Mouse (Mus musculus) embryonic facial prominence, embryonic 11.5 days (tissue): ENCODE data around the gene Ppil1. TPM values are rescaled to one million over a fixed set of nuclear protein-coding genes. Genes with fewer than 3 reads are reported as not detected.

Experiments
- ATAC-seq: fragments of 200-750 bp; cut with Nextera tagmentation; replicated peaks from 2 replicates; pipeline ENCODE4 v1.8.0; 2017; ENCODE audit warnings: low read depth; ENCODE audit not compliant: insufficient number of reproducible peaks, low FRiP score, low TSS enrichment
- DNase-seq: peaks from one replicate; pipeline ENCODE4 v3.0.0-alpha.2; 2015; ENCODE audit warnings: low spot score
- H3K27ac ChIP-seq: fragments of 300-500 bp; sonication (generic); replicated peaks from 2 replicates; pipeline ENCODE4 v1.5.1; 2014; ENCODE audit warnings: mild to moderate bottlenecking, low read depth, low read length, control low read depth
- H3K27me3 ChIP-seq: fragments of 300-500 bp; sonication (generic); 2 replicates; pipeline ENCODE4 v1.6.1; 2014; ENCODE audit warnings: mild to moderate bottlenecking, low read length, moderate library complexity, mixed read lengths; ENCODE audit not compliant: control insufficient read depth, insufficient read depth
- H3K36me3 ChIP-seq: fragments of 300-500 bp; sonication (generic); replicated peaks from 2 replicates; pipeline ENCODE4 v1.6.1; 2014; ENCODE audit warnings: low read depth, mild to moderate bottlenecking, low read length, moderate library complexity, mixed read lengths; ENCODE audit not compliant: control insufficient read depth, insufficient read depth
- H3K4me1 ChIP-seq: fragments of 300-500 bp; sonication (generic); 2 replicates; pipeline ENCODE4 v1.6.1; 2014; ENCODE audit warnings: low read length, mixed read lengths; ENCODE audit not compliant: control insufficient read depth, insufficient read depth
- H3K4me2 ChIP-seq: fragments of 300-500 bp; sonication (generic); 2 replicates; pipeline ENCODE4 v1.6.1; 2014; ENCODE audit warnings: low read depth, mild to moderate bottlenecking, control low read depth, low read length, moderate library complexity
- H3K4me3 ChIP-seq: fragments of 300-500 bp; sonication (generic); 2 replicates; pipeline ENCODE4 v1.5.1; 2014; ENCODE audit warnings: low read depth, low read length, control low read depth
- H3K9ac ChIP-seq: fragments of 300-500 bp; sonication (generic); replicated peaks from 2 replicates; pipeline ENCODE4 v1.6.1; 2014; ENCODE audit warnings: mild to moderate bottlenecking, control low read depth, low read length
- H3K9me3 ChIP-seq: fragments of 300-500 bp; sonication (generic); replicated peaks from 2 replicates; pipeline ENCODE4 v1.6.1; 2016; ENCODE audit warnings: mild to moderate bottlenecking, low read length, inconsistent platforms, mixed read lengths; ENCODE audit not compliant: control insufficient read depth
- WGBS: fragments of 180-500 bp; shearing (Covaris S2); extraction: QIAGEN DNeasy Blood & Tissue Kit; methylation state at CpG from one replicate; pipeline ENCODE4 v1.1.7; 2014; 5-methylcytosine and 5-hydroxymethylcytosine counted together
- polyA plus RNA-seq: library from polyadenylated mRNA; unstranded; fragments of >200 nt; fragmentation: Nextera tagmentation; extraction: Ambion mirVana; gene quantifications from 2 replicates; pipeline ENCODE4 v1.2.1, GENCODE M21; 2014

The Ppil1 gene
- polyA plus RNA-seq, 1 experiment from 2014 or later, result 177 TPM

- 42% methylated on average over 10 of the region's 10 CpGs for WGBS
- Histone ChIP-seq H3K9me3 (no peaks in the 10 kb centered on the region), H3K4me1 (no peaks in the 10 kb centered on the region; the same call in 1 of the 2 replicates), H3K9ac (no peak overlapping the region), H3K27me3 (no peaks in the 10 kb centered on the region), H3K4me2 (no peak overlapping the region), H3K36me3 (peaks cover 4% of the 10 kb centered on the region; the same call in 1 of the 2 replicates), H3K27ac (no peak overlapping the region), H3K4me3 (no peak overlapping the region)
- ATAC-seq (no peak), DNase-seq (no peak)
These were observed 33.3 kb upstream of the Ppil1 start for GRCm38 (mm10) chr17:29297321-29297720.

- DNase-seq, result no peak
- no peak overlapping the region for H3K4me2 ChIP-seq
- H3K27me3 ChIP-seq, result no peaks in the 10 kb centered on the region
- no peaks in the 10 kb centered on the region for H3K9me3 ChIP-seq
- no peak overlapping the region for H3K4me3 ChIP-seq
- no peak overlapping the region for H3K27ac ChIP-seq
- WGBS, result 65% methylated on average over 5 of the region's 5 CpGs
- H3K9ac ChIP-seq, result no peak overlapping the region
- no peak for ATAC-seq
- peaks cover 4% of the 10 kb centered on the region; the same call in 1 of the 2 replicates for H3K36me3 ChIP-seq
- H3K4me1 ChIP-seq, result no peaks in the 10 kb centered on the region; the same call in 1 of the 2 replicates
These were observed 31.8 kb upstream of the Ppil1 start for GRCm38 (mm10) chr17:29295835-29296234.

DNA sequence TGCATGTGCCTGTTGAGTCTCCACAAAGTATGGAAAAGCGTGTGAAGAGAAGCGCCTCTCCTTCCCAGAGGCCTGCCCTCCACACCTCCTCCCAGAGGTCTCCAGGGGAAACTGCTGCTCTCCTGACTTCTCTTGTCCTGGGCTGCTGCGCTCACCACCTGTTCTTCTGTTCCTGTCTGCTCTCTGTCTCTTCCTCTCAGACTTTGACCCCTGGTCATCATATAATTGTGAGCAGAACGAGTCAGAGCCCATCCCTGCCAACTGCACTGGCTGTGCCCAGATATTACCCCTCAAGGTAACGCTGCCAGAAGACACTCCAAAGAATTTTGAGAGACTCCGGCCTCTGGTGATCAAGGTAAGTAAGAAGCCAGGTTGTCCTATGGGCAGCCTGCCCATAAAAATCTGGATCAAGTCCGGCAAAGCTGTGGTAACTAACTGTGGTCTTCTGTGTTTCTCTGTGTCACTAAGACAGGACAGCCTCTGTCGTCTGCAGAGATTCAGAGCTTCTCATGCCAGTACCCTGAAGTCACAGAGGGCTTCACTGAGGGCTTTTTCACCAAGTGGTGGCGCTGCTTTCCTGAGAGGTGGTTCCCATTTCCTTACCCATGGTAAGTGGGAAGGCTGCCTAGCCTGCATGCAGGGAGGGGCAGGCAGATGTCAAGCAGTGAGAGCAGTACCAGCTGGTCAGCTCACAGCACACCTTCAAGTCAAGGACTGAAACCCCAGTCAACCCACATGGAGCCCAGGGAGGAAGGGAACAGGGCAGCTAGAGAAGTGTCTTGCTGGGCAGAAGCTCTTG lies 30.0 kb upstream of the Ppil1 start:
- Histone ChIP-seq H3K4me2 (no peak overlapping the region), H3K27me3 (no peaks in the 10 kb centered on the region), H3K9ac (no peak overlapping the region), H3K27ac (no peak overlapping the region), H3K4me3 (no peak overlapping the region), H3K4me1 (no peaks in the 10 kb centered on the region; the same call in 1 of the 2 replicates), H3K9me3 (no peaks in the 10 kb centered on the region), H3K36me3 (no peaks in the 10 kb centered on the region; the same call in 1 of the 2 replicates)
- DNase-seq (no peak), ATAC-seq (no peak)
- WGBS, result 74% methylated on average over 9 of the region's 9 CpGs

DNA sequence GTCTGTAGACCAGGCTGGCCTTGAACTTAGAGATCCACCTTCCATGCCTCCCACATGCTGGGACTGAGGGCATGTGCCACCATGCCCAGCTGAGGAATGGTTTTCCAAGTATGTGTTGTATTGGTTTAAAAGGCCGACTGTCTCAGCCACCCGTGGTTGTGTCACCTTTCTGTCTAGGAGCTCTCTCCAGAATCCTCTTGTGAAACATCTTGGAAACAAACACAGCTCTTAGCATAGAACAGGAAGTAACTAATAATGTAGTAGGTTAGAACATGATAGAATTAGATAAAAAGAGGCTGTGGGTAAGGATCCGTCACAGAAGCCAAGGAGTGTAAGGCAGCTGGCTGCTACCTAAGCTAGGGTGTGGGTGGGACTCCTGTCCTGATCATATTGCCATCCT lies 29.0 kb upstream of the Ppil1 start:
- DNase-seq (no peak), ATAC-seq (no peak)
- Histone ChIP-seq H3K4me1 (no peaks in the 10 kb centered on the region; the same call in 1 of the 2 replicates), H3K27ac (no peak overlapping the region), H3K36me3 (no peaks in the 10 kb centered on the region; the same call in 1 of the 2 replicates), H3K9ac (no peak overlapping the region), H3K4me3 (no peak overlapping the region), H3K4me2 (no peak overlapping the region), H3K9me3 (no peaks in the 10 kb centered on the region), H3K27me3 (no peaks in the 10 kb centered on the region)
- 87% methylated on average over 3 of the region's 3 CpGs for WGBS

- no peaks in the 10 kb centered on the region; the same call in 1 of the 2 replicates for H3K36me3 ChIP-seq
- ATAC-seq (no peak), DNase-seq (no peak)
- H3K9ac ChIP-seq, result no peak overlapping the region
- no peaks in the 10 kb centered on the region for H3K27me3 ChIP-seq
- no peak overlapping the region for H3K4me3 ChIP-seq
- no peaks in the 10 kb centered on the region for H3K4me1 ChIP-seq
- no peaks in the 10 kb centered on the region for H3K9me3 ChIP-seq
- no peak overlapping the region for H3K27ac ChIP-seq
- H3K4me2 ChIP-seq, result no peak overlapping the region
- WGBS, result 85% methylated on average over 7 of the region's 7 CpGs
These were observed 27.8 kb upstream of the Ppil1 start for GRCm38 (mm10) chr17:29291793-29292192.

GRCm38 (mm10) chr17:29282216-29282952 lies 18.4 kb upstream of the Ppil1 start:
- Histone ChIP-seq H3K27me3 (no peaks in the 10 kb centered on the region), H3K4me1 (no peaks in the 10 kb centered on the region), H3K4me2 (no peak overlapping the region), H3K36me3 (no peaks in the 10 kb centered on the region; the same call in 1 of the 2 replicates), H3K9me3 (no peaks in the 10 kb centered on the region), H3K4me3 (no peak overlapping the region), H3K27ac (no peak overlapping the region), H3K9ac (no peak overlapping the region)
- ATAC-seq (no peak), DNase-seq (no peak)
- 77% methylated on average over 21 of the region's 21 CpGs for WGBS

DNA sequence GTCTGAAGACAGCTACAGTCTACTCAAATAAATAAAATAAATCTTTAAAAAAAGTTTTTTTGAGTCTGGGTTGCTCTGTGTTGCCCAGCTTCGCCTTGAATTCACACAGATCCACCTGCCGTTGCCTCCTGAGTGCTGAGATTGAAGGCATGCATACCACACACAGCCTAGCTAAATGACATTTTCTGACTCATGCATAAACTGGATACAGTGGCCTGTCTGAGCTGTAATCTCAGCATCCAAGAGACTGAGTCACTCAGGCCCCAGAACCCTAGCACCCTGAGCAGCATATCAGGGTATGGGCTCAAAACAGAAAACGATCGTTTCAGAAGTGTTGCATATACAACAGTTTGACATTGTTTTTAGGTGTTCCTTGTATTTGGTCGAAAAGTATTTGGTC lies 17.6 kb upstream of the Ppil1 start:
- ATAC-seq, result no peak
- Histone ChIP-seq H3K27me3 (no peaks in the 10 kb centered on the region), H3K4me3 (no peak overlapping the region), H3K4me1 (no peaks in the 10 kb centered on the region), H3K27ac (no peak overlapping the region), H3K9me3 (no peaks in the 10 kb centered on the region), H3K9ac (no peak overlapping the region), H3K36me3 (no peaks in the 10 kb centered on the region; the same call in 1 of the 2 replicates), H3K4me2 (no peak overlapping the region)
- DNase-seq, result no peak
- WGBS, result 91% methylated on average over 5 of the region's 5 CpGs

- WGBS, result 89% methylated on average over 5 of the region's 5 CpGs
These were observed 16.4 kb upstream of the Ppil1 start for GRCm38 (mm10) chr17:29280422-29280821.

More at GRCm38 (mm10) chr17:29280422-29280821, 16.4 kb upstream of the Ppil1 start:
- no peaks in the 10 kb centered on the region for H3K36me3 ChIP-seq
- no peak overlapping the region for H3K4me3 ChIP-seq
- no peaks in the 10 kb centered on the region for H3K4me1 ChIP-seq
- no peak for DNase-seq
- no peaks in the 10 kb centered on the region for H3K27me3 ChIP-seq
- no peak for ATAC-seq
- no peak overlapping the region for H3K9ac ChIP-seq
- no peak overlapping the region for H3K27ac ChIP-seq
- H3K4me2 ChIP-seq, result no peak overlapping the region
- H3K9me3 ChIP-seq, result no peaks in the 10 kb centered on the region
